Mouse (Mus musculus) monocyte, adult 2 months (primary cell): Measurements from ENCODE around the gene Fam3c.

ENCODE experiments used
- DNase-seq, 2 experiments: peaks; one replicate each; pipeline ENCODE4 v3.0.0; 2022; ENCODE audit warnings: low spot score in 2 of 2, low read depth in 1 of 2

The Fam3c gene

DNA sequence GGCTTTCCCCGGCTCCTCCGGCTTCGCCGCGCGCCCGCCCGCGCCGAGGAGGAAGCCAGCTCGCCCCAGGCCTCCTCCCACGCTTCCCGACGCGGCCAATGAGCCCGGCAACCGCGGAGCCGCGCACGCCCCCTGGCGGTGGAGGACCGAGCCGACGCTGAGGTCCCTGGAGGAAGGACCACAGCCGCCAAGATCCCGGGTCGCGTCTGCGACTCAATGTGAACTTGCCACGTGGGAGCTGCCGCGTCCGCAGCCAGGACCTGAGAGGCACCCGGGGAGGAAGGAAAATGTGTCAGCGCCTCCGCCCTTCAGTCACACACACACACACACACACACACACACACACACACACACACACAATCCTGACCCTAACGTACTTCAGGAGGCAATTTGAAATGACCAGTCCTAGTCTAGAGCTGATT lies at the start of gene Fam3c:
TSS of gene Fam3c (minus strand) at position 158 of the 422 bp plus-strand sequence.
- DNase-seq = peak; percentile 82 to 92

DNA sequence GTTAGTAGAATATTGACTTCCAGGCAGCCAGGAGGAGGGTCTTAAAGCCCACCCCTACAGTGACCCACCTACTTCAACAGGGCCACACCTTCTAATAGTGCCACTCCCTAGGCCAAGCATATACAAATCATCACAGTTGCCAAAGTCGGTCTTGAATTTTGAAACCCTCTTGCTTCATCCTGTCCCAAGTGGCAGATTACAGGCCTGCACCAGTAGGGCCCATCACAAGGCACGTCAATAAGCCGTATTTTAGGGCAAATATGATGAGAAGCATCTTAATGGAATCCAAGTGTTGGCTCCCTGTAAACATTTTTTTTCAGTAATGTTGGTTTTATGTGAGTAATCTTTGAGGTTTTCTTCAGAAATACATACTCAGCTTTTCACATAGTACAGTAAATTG lies 49.0 kb upstream of the Fam3c start:
- DNase-seq = no peak

DNA sequence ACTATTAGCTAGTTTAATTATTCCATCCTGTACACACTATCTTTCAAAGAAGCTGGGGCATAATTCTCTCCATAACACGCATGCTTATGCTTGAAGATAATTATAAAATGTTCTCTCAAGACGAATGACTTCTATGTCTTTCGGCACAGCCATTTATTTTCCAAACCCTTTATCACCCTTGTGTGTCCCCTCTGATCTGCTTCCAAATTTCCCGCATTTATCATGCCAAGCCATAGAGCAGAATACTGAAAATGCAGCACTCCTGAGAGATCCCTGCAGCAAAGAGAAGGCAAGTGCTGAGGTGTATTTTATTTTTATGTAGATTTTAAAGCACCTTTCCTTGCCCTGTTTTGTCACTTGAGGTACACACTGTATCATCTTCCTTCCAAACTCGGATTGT lies 47.7 kb upstream of the Fam3c start:
- DNase-seq = no peak

DNA sequence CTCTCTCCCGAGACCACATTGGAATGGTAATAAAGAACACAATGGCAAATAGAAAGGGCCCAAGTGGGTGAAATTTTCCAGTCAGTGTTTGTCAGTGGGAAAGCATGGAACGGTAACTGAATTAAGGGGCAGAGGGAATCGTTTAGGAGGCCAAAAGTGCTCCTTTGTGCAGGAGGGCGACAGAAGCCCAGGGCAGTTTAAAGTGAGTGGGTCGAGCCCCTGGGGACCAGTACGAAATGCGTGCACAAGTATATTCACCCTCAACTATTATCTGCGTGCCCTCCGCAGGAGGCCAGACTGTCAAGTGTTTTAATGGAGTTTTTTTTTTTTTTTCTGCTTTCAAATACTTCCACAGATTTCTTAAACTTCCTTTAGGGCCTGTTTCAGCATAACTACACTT lies 47.3 kb upstream of the Fam3c start:
- DNase-seq = no peak

DNA sequence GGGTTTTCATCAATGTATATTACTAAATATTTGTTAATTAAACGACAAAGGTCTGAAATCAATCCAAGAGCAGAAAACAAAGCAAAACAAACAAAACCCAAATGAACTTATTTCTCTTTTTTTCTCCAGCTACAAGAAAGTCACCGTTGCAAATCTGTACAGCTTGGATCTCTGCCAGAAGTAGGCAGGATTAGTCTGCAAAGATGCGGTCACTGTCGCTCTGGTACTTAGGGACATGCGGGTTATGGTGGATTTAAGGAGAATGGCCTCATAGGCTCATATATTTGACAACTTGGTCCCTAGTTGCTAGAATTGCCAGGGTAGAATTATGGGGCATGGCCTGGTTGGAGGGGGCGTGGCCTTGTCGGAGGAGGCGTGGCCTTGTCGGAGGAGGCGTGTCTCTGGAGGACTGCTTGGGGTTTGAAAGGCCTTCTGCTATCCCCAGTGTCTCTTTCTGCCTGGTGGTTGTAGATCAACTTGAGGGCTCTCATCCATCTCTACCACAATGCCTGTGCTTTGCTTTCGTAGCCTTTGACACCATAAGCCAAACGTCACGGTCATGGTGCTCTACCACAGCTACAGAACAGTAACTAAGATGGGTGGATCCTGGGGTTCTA lies 46.6 kb upstream of the Fam3c start:
- DNase-seq = no peak

DNA sequence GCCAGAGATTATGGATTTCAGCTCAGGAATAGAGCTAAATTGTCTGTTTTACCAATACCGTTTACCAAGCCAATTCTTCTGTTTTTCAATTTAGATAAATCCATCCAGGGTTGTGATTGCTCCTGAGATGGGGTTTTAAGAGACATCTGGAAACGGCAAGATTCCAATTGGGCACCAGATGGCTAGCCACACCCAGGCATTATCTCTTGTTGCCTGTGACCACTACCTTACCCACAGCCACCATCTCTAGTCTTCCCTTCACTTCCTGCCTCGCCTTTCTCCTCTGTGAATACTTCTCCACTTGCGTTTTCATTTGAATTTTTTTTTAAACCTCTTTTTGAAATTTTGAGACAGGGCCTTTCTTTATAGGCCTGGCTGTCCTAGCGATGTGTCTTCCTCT lies 46.0 kb upstream of the Fam3c start:
- DNase-seq = no peak

DNA sequence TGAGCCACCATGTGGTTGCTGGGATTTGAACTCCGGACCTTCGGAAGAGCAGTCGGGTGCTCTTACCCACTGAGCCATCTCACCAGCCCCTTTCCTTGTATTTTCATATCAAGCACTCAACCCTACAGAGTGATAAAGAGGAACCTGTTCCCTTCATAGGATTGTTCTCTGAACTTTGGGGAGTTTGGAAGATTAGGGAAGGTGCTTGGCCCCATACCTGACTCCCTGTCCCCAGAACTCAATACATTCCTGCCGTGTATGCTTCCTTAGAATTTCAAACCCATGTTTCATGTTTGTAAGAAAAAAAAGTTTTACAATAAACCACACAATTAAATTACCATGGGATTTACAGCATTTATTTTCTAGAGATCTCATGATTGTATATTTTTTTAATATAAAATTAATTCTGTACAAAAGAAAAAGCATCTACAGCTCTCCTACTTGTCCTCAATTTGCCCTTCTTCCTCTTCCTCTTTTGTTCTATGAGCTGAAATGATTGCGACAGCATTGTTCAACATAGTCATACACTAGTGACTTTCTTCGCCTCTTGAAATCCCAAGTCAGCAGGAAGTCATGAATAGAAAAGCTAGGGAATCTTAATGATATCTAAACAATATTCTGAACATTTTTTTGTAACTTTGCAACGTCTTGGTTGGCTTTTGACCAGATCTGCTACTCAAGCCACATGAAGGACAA lies 42.2 kb upstream of the Fam3c start:
- no peak for DNase-seq

DNA sequence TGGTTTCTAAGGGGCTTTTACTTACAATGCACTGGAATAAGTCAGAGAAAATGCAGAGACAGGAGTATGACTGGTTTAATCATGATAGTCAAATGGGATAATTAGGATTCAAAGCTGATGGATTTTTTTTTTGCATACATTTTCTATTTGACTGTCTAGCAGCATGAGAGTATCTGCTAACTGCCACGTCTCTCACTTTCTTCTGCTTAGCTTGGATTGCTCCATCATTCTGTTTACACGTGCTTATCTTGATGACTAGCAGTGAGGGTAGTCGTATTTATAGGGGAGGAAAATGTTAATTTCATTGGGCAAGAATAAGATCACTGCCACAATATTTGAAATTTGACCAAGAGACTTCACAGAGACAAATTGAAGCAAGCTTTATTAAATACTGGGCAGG lies 39.2 kb upstream of the Fam3c start:
- DNase-seq = no peak

DNA sequence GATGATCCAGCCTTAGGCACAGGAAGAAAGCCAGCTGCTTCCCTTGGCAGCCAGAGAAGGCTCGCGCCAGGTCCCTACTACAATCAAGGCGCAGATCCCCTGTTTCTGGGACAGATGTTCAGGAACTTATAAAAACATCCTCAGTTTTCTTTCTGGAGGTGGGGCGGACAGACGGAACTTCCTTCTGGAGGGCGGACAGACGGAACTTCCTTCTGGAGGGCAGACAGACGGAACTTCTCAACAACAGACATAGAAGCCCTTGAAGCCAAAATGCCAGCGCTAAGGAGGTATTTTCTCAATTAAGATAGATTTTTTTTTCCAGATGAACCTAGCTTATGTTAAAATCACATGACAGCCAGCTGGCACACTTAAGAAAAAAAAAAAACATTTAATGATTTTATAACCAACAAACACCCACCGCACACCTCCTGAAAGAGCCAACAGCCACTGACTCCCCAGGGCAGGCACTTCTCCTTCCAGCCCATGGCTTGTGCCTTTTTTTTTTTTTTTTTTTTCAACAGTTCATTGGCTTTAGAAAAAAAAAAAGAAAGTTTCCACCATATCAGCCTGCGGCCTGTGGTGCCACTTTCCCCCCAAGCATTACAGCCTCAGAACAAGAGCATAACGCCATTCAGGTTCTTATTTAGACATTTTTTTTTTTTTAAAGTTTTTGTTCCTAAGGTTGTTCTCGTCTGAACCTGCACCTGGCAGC lies 34.8 kb upstream of the Fam3c start:
- no peak for DNase-seq

DNA sequence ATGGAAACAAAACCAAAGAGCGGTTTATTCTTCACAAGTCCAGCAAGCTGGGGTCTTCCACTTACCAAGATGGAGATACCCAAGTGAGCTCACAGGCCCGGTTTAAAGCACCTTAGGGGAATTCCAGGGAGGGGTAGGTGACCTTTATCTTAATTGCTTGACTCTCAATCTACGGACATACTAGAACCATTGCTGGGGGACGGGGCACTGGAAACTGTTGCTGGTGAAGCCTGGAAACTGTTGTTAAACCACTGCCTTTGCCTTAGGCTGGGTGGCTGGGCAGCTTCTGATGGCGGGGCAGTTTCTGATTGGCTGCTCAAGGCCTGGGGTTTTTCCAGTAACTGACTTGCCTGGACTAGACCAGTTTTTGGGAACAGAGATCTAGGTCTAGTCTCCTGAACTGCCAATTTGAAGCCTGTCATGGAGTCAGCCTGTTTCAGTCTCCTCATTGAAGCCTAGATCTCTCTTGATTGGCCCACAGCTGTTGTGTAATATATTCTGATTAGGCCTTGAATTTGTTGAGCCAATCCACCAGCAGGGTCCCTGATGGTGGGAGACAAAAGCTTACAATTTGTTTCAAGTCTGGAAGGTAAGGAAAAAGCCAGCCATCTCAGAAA lies 29.3 kb upstream of the Fam3c start:
- no peak for DNase-seq

DNA sequence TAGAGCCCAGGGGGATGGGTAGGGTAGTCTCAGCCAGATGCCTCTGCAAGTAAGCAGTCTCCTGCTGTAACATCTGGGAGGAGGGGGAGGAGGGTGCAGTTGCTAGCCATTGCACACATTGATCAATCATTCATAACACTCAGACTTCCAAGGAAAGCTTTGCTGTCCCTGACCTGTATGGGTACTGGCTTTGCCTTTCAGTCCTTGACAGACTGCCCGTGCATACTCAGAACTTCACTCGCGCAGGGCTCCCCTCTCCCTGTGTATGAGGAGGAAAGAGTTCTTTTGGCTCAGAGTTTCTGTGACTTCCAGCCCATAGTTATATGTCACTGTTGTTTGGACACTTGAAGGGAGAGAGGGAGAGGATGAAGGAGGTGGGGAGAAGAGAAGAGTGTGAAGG lies 24.2 kb upstream of the Fam3c start:
- DNase-seq = no peak

DNA sequence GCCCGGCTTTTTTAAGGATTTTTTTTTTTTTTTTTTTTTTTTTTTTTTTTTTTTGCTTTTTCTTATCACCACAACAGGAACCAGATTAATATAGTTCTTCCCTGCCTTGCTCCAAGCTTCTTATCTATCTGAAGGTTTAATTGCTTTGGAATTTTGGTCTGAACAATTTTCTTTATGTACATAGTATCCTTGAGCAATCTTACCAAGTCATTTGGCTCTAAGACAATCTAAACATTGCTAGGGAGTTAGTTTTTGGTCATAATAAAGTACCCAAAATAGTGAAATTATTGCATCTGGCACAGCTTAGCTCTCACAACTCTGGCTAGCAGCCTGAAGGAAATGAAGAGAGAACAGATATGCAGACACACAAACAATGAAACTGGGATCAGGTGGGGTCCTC lies 23.8 kb upstream of the Fam3c start:
- no peak for DNase-seq

DNA sequence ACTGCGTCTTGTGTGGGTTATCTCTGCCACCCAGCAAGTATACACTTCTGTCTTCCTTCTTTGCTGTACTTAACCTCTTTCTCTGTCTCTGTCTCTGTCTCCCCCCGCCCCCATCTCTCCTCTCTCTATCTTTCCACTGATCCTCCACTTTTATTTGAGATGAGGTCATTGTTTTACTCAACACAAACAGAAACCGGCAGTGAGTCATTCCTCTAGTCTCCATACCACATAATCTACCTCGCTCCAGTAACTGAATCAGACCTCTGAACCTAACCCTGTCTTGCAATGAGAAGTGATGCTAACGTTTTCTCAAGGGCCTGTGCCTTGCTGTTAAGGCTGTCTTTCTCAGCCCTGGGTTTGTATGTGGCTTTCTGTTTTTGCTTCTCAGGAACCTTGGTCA lies 22.4 kb upstream of the Fam3c start:
- no peak for DNase-seq

DNA sequence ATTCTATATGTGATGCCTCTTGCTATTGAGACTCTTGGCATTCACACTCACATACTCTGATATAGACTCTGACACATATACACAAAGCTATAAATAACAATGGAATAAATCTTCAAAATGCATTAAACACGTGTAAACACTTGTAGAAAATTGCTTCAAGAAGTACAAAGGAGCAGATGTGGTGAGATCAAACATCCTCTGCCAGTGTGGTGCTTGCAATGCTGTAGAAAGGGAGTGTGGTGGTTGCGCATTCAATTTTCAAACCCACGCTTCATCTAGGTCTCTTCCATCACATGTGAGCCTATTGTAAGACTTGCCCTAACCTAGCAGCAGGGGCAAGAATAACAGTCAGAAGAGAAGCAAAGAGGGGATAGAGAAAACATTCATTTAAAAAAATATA lies 18.7 kb upstream of the Fam3c start:
- no peak for DNase-seq

DNA sequence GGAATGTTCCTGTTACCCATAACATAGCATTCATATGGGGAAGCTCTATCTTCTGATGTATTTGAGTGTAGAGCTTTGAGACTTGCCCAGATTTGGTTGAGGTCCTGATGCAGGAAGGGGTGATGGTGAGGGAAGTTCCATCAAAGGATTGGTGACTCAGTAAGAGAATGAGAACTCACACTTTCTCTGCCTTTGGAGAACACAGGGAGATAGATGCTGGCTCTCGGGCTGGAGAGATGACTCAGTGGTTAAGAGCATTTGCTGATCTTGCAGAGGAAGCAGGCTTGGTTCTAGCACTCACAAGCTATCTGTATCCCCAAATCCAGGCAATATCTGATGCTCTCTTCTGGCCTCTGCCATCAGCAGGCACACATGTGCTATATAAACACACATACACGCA lies 17.4 kb upstream of the Fam3c start:
- no peak for DNase-seq

DNA sequence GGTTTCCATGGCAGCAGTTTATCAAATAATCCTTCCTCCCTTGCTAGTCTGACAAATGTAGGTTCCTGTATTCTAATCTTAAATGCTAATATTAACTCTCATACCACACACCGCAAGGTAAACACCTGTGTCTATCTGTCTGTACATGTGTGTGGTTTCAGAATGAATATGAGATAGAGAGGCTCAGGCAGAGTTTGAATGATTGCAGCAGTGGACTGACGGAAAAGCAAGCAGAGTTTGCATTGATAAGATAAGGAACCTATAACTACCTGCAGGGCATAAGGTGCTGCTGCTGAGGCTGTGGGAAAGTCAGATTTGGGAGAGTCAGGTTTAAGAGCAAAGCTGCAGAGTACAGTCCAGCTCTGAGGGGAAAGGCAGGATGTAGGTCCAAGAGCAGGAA lies 10.9 kb upstream of the Fam3c start:
- DNase-seq = no peak

DNA sequence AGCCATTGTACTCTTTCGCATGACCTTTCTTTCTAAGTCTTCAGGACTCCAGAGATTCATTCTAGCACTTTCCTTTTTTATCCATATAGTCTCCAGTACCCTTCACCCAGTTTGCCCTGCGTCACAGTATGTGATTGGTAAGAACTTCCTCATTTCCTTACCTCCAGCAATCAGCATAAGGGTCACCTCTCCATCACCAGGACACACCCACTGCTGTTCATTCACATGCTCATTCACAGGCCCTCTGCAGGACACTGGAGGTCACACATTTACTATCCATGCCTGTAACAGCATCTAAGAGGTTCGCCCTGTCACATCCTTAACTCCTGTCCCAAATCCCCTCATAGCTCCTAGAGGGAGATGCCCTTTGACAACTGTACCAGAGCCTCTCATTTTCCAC lies 7.5 kb upstream of the Fam3c start:
- no peak for DNase-seq

DNA sequence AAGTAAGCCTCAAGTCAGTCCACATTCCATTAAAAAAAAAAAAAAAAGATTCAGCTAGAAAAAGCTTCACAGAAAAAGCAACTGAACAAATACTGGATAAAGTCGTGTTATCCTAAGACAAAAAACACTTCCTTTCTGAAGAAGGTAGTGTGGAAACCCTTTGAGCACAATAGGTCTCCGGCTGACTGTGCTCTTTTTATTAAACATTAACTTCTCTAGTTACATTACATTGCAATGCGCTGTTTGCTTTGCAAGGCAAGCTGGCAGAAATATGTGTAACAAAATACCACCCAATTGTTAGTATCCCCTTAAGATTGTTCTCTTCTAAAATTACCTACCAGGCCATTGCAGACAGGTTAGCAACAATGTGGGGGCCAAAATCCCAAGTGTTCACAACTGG lies 5.9 kb upstream of the Fam3c start:
- DNase-seq = no peak

DNA sequence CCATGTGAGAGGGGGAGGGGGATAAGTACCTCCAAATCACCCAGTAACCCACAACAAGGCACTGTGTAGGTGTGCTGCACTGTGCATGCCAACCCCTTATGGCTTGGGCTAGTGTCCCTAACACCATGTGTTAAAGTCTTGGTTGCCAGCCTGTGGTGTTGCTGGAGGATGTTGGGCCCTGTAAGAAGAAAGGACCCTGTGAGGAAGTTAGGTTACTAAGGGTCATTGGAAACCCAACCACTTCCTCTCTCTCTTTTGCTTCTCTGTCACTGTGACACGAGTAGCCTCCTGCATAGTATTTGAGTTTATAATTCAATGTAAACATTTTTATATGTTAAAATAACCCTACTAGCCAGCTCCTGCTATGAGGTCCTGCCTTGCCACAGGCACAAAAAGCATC lies 3.0 kb upstream of the Fam3c start:
- no peak for DNase-seq

DNA sequence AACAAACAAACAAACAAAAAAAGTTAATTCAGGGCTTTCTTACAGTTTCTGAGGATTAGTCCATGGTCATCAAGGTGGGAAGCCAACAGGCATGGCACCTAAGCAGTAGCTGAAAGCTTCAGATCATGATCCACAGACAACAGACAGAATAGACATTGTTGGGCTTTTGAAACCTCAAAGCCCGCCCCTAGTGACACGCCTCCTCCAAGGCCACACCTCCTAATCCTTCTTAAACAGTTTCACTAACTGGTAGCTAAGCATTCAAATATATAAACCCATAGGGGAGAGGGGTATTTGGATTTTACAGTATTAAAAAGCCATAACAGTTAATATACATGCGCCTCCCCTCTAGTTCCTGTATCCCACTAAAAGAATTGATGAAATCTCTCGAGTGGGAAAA lies 1.3 kb upstream of the Fam3c start:
- DNase-seq = no peak

DNA sequence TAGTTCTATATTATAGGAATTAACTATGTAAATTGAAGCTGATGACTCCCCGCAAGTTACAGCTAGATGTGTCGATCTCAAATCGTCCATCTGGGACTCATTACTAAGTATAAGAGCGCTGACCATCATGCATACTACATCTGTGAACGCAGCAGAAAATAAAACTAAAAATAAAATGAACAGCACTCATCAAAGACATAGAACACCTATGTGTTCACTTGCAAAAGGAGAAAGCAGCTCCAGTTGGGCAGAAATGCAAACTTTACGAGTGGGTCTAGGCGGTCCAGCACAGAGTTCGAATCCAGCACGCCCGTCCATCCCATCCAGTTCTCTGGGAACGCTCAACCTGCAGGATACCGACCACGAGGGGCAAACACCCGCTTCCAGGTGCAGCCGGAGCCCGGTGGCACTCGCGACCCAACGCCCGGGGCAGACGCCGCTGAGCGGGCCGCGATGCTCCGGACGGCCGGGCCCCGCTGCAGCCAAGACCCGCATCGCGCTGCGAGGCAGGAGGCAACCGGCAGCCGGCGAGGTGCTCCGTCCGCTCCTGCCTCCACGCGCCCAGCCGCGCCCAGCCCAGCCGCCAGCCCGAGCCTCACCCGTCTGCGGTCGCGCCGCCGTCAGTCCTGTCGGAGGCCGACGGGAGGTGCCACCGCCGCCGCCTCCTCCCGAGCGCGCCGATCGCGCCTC lies 502 bp downstream of the Fam3c start:
- DNase-seq = no peak

DNA sequence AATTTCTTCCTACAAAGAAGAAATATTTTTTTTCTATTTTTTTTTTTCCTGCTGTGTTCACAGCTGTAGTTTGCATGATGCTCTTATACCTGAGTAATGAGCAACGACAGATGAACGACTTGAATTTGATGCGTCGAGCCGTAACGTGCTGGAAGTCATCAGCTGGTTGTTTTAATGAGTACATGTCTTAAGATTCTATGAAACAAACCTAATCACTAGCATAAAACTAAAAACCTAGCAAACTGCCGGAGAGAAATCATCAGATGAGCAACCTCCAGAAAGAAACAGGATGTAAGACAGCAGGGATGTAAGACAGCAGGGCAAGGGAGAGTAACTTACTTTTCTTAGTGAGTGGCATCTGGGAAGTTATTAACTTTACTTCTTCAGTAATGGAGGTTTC lies 1.4 kb downstream of the Fam3c start:
- no peak for DNase-seq
